Mouse (Mus musculus): Measurements from ENCODE around the gene Epb41l3. TPM values are rescaled to one million over a fixed set of nuclear protein-coding genes. Genes with fewer than 3 reads are reported as not detected.

Gene Epb41l3
- polyA plus RNA-seq (2021), result 7.2 TPM

DNA sequence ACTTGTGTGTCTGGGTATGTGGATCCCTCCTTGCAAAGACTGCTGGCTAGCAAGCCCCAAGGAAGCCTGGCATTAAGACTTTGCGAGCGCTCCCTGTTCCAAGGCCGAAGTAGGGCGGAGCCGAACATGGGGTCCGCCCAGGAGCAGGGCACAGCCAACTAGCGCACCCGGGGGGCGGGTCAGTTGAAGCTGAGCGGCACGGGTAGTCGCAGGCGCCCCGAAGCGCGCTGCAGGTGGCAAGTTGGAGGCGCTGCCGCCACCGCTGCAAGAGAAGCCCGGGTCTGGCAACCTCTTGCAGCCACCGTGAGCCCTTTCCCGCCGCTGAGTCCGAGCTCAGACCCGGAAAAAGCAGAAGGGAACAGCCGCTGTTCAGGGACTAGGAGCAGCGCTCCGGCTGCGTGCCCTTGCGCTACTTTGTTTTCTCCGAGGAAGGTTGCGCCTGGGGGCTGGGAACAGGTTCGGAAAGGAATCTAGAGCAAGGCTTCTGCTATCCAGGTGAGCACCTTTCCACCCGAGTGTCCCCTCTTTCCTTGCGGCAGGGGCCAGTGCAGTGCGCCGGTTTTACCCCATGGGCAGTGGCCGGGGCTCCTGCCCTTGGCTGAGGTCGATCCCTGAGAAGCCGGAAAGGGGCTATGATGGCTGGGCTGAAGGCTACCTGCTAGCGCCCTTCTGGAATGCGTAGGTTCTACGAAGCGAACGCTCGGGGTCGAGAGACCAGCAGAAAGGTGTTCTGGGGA is at the start of gene Epb41l3:
Epb41l3 (plus strand) TSS at position 183 of the 737 bp plus-strand sequence.
- ATAC-seq (no peak), DNase-seq (ENCODE audit: low read depth, low spot score) (no peak)
- CTCF ChIA-PET, result no interaction called here
- in situ Hi-C loops (cut with MboI; ENCODE audit: low pct_unique_long_range_greater_than_20kb), result no loop called here
- H3K27me3 ChIP-seq, result peaks cover 24% of the 10 kb centered on the region
- TF ChIP-seq CTCF (IDR thresholded peaks at IDR 0.05), result no peak
- POLR2A ChIA-PET, result no interaction called here

DNA sequence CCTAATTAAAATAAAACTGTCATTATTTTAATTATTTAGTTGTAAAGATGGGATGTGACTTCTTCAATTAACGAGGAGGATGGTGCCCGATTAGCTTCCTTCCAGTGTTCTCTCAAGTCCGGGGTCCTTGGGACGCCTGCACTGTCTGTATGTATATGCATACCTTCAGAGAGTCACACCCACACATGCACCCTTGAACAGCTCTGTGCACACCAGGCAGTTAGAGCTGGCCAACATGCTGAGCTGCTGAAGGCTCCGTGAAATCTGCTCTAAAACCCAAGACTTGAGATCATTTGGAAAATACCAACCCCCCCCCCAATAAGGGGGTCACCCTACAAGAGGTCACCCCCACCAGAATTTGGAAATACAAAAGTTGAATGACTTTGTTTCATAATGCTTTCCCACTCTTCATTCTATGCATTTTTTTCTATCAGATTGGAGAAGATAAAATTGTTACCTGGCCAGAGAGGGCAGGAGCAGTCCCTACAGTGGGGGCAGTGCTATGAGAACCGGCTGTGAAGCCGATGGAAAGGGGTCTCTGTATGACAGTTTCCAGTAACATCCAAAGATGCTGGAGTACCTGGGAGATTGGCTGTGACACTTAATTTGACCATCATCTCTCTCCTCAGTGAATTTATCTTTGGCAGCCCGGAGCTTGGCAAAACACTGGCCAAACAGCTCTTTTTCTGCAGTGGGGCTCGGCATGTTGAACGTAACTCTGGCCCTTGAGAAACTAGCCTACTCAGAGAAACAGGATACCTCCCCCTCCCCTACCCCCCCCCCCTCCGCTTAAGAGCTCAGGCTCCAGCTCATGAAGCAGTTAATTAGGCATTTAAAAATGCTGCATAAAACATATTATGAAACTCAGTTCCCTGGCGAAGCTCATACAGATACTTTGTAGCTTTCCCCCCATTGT is 36.5 kb upstream of the Epb41l3 start:
- ChIA-PET CTCF (no interaction called here), POLR2A (interaction anchor here (0.6 kb wide), 1 partner anchor 82 kb away, joined by 3 read pairs; no protein-coding TSS in a partner anchor)
- H3K27me3 ChIP-seq, result peaks cover 46% of the 10 kb centered on the region
- ATAC-seq (no peak), DNase-seq (ENCODE audit: low read depth, low spot score) (no peak)
- in situ Hi-C loops (cut with MboI; ENCODE audit: low pct_unique_long_range_greater_than_20kb), result no loop called here
- TF ChIP-seq CTCF (IDR thresholded peaks at IDR 0.05), result no peak

DNA sequence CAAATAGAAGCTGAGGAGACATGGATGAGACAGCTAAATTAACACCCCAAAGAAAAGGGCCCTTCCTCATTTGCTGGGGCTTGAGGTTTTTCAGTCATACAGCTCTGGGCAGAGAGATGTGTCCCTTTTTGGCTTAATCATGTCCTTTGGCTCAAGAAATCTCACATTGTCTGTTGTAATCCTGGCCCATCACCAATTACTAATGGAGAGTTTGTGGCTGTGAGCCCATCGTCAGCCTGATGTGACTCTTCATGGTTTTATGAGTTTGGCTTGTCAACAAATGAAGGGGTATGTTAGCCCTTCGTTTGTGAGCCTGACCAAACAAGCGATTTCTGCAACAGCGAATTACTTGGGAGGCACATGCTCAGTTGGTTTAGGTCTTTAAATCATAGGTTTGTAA is 34.0 kb upstream of the Epb41l3 start:
- ChIA-PET POLR2A (no interaction called here), CTCF (no interaction called here)
- no peak for ATAC-seq
- TF ChIP-seq CTCF (IDR thresholded peaks at IDR 0.05), result no peak
- DNase-seq (ENCODE audit: low read depth, low spot score), result no peak
- in situ Hi-C loops (cut with MboI; ENCODE audit: low pct_unique_long_range_greater_than_20kb), result no loop called here
- peaks cover 26% of the 10 kb centered on the region for H3K27me3 ChIP-seq

DNA sequence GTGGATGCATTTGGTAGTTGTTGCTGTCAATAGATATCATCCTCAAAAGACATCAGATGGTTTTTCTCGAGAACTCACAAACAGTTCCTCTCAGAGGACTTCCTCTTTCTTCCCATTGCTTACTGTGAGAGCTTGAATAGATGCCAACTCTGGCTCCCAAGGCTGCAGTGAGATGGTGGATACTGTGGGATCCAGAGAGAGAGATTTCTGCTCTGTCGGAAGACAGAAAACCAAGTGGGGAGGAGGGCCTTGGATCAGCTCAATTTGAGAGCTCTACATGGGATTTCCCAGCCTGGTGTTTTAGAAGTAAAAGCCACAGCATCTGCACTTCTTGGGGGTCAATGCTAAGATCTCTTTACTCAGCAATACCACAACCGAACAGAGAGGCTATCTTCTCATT is 26.7 kb upstream of the Epb41l3 start:
- no peak for TF ChIP-seq CTCF (IDR thresholded peaks at IDR 0.05)
- no peaks in the 10 kb centered on the region for H3K27me3 ChIP-seq
- in situ Hi-C loops (cut with MboI; ENCODE audit: low pct_unique_long_range_greater_than_20kb), result no loop called here
- POLR2A ChIA-PET, result no interaction called here
- ATAC-seq (no peak), DNase-seq (ENCODE audit: low read depth, low spot score) (no peak)
- CTCF ChIA-PET, result no interaction called here

DNA sequence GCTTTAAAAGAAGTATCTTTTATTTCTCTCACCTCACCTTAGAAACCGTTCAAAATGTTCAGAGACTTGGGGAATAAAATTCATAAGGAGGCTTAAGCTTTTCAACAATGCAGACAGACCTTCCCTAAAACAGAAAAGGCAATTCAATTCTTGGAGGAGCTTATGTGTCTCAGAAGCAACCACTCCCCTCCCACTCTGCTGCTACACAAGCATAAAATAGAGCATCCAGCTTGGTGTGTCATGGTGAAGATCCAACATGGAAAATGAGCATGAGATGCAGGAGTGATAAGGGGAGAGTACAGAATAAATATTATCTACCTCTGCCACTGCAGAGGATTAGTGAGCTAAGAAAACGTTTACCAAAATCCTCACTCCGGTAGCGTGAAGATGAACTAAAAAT is 21.5 kb upstream of the Epb41l3 start:
- DNase-seq (ENCODE audit: low read depth, low spot score) (no peak), ATAC-seq (no peak)
- no peaks in the 10 kb centered on the region for H3K27me3 ChIP-seq
- in situ Hi-C loops (cut with MboI; ENCODE audit: low pct_unique_long_range_greater_than_20kb), result no loop called here
- no peak for TF ChIP-seq CTCF (IDR thresholded peaks at IDR 0.05)
- ChIA-PET POLR2A (no interaction called here), CTCF (no interaction called here)

DNA sequence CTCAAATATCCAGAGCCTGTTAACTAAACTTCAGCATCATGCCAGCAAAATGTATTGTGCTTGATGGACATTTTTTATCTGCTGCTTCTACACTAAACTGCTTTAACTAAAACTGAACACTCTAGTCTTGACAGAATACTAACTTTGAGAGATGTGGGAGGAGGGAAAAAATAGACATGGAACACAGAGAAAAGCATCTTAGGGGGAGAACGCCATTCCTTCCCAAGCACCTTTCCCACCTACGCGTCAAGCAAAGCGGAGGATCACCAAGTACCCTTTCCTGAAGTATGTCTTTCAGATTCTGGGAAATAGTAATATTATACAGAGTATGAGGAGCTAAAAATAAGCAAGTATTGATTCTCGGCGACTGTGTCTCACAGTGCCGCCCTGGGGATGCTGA is 15.7 kb upstream of the Epb41l3 start:
- ATAC-seq (no peak), DNase-seq (ENCODE audit: low read depth, low spot score) (no peak)
- no peak for TF ChIP-seq CTCF (IDR thresholded peaks at IDR 0.05)
- CTCF ChIA-PET, result no interaction called here
- in situ Hi-C loops (cut with MboI; ENCODE audit: low pct_unique_long_range_greater_than_20kb), result no loop called here
- peaks cover 7% of the 10 kb centered on the region for H3K27me3 ChIP-seq
- POLR2A ChIA-PET, result no interaction called here

DNA sequence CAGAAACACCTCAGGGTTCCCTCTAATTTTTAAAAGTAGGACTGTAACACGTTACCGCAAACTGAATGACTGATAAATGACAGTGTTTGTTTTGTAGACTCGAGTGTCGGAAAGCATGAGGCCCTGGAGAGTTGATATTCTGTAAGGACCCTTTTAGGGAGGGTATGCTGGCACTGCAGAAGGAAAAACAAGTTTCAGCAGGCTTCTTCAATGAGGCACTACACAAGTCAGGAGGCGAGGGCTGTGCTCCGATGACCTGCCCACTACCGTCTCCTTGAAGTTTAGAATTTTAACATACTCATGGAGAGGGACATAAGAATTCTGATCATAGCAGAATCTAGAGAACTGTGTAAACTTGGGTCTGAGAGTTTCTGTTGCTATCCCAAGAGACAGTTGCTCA is 15.1 kb upstream of the Epb41l3 start:
- TF ChIP-seq CTCF (IDR thresholded peaks at IDR 0.05), result no peak
- DNase-seq (ENCODE audit: low read depth, low spot score) (no peak), ATAC-seq (no peak)
- POLR2A ChIA-PET, result no interaction called here
- in situ Hi-C loops (cut with MboI; ENCODE audit: low pct_unique_long_range_greater_than_20kb), result no loop called here
- peaks cover 11% of the 10 kb centered on the region for H3K27me3 ChIP-seq
- CTCF ChIA-PET, result no interaction called here

DNA sequence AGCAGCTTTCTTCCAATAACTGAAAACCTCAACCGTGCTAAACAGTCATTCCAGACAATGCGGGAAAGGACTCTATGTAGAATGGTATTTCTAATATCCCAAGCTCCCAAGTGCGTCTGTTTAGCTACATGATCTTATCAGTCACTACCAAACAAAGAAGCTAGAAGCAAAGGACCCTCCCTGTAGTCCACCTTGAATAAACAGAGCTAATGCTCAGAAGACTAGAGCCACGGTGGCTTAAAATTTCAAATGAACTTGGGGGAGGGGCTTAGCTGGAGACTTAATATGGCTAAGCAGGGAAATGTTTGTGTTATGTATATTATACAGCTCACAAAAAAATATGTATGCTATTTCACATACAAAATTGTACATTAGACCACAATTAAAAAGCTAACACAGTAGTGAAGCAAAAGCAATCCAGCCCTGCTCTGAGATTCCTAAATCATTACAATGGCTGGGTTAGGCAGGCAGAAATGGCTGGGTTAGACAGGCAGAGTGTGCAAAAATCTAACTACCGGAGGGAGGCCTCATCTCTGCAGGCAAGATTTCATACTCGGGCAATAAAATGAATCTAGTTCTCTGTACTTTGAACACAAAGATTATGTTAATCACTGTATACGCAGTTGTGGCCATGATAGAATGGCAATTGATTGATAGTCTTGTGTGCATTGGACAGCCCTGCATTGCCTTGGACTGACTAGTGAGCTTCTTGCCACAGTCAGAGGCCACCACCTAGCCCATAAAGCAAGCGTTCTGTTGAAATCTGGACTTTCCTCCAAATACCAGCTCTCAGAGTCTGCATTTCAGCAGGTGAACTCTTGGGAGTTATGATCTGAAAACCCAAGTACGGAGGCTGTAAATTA is 13.4 kb upstream of the Epb41l3 start:
- ATAC-seq (no peak), DNase-seq (ENCODE audit: low read depth, low spot score) (no peak)
- in situ Hi-C loops (cut with MboI; ENCODE audit: low pct_unique_long_range_greater_than_20kb), result no loop called here
- POLR2A ChIA-PET, result no interaction called here
- TF ChIP-seq CTCF (IDR thresholded peaks at IDR 0.05), result no peak
- H3K27me3 ChIP-seq, result peaks cover 14% of the 10 kb centered on the region
- CTCF ChIA-PET, result no interaction called here

DNA sequence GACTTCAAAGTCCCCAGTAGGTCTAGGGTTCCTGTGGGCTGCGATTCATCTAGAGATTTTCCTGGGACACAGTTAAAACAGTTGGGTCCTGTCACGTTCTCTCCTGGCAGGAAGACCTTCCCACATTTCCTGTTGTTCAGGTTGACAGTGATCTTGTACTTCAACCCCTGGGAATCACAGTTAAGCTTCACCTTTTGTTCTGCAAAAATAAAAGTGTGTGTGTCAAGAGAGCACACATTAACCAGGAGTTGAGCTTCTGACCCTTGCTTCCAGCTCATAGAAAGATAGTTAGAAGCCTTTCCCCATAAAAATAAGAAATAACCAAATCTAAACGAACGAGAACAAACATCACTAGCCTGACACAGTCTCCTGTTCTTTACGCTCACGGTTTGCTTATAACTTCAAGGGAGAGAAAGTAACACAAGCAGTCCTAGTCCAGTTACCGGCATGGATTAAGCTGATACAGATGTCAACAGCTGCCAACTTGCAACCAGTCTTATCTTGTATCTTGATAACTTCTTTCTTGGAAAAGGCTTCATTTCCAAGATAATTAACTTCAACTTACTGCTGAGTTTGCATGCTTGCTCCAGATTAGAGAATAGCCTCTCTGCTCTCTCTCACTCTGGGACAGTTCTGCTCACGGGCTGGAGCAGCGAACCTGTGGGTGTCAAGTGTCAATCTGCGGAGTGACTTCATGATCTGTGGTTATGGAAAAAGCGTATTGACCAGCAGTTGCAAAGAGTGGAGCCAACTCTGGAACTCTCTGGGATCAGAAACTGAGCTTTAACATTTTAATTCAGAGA is 7.3 kb upstream of the Epb41l3 start:
- no peak for DNase-seq (ENCODE audit: low read depth, low spot score)
- ATAC-seq, result no peak
- TF ChIP-seq CTCF (IDR thresholded peaks at IDR 0.05), result no peak
- POLR2A ChIA-PET, result no interaction called here
- peaks cover 40% of the 10 kb centered on the region for H3K27me3 ChIP-seq
- CTCF ChIA-PET, result no interaction called here
- in situ Hi-C loops (cut with MboI; ENCODE audit: low pct_unique_long_range_greater_than_20kb), result no loop called here

DNA sequence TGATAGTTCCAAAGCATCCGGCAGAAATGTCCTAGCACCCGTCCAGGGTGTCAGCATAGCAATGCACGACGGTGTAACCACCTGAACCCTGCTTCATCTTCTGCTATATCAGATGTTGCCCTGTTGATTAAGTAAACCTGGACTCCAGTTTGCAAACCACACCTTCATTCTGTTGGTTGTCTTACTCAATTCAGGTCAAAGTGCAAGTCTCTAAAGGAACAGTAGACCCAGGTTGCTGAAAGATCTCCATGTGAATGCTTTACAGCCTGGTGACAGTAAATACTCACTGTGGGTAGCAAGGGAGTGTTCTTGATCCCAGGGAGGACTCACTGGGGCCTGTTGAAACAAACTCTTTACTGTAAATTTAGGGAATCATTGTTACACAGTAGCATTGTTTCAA is 1.4 kb upstream of the Epb41l3 start:
- ATAC-seq, result no peak

More for the DNA sequence above, 1.4 kb upstream of the Epb41l3 start:
- peaks cover 33% of the 10 kb centered on the region for H3K27me3 ChIP-seq
- ChIA-PET CTCF (no interaction called here), POLR2A (no interaction called here)
- in situ Hi-C loops (cut with MboI; ENCODE audit: low pct_unique_long_range_greater_than_20kb), result no loop called here
- no peak for TF ChIP-seq CTCF (IDR thresholded peaks at IDR 0.05)
- no peak for DNase-seq (ENCODE audit: low read depth, low spot score)

Measured in Patski (cell line).